Mouse (Mus musculus): ENCODE measurements around the gene Gm9. TPM values are rescaled to one million over a fixed set of nuclear protein-coding genes. Genes with fewer than 3 reads are reported as not detected.
"Not testable (repeated sequence)": the region's sequence is repeated elsewhere in the genome, so short reads cannot be mapped to it uniquely, and the experiment has no call there.

Gene Gm9
- total RNA-seq (2014; rRNA removed) (not detected in 2 replicates), polyA plus RNA-seq (2012; rRNA removed) (not detected in 2 replicates)

DNA sequence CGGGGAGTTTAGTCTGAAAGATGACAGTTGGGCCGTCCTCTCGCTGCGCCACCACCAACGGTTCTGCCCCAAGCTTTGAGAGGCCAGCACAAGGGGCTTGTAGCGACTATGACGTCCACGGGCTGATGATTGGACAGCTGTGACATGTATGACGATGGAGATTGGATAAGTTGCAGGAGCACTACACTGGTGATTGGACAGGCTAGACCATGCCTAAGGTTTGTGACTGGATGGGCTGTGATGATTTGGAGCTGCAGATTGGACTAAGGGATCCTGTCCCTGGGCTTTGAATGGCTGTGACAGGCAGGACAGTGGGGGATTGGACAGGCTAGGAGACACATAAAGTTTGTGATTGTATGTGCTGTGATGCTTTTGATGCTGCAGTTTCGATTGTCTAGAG is at the start of gene Gm9:
TSS of gene Gm9 (minus strand) at position 101 of the 400 bp plus-strand sequence.
- H3K27me3 ChIP-seq (ENCODE audit: control insufficient read depth, insufficient read depth, low read length), result no peaks in the 10 kb centered on the region
- H3K9ac ChIP-seq (ENCODE audit: low read depth, low read length), result no peak within 1 kb of the TSS
- no peak within 1 kb of the TSS for H3K27ac ChIP-seq (replicated peaks; ENCODE audit: insufficient read depth, low read depth, low read length)
- H3K4me1 ChIP-seq (ENCODE audit: control insufficient read depth, insufficient read depth, low read length), result no peaks in the 10 kb centered on the region
- H3K36me3 ChIP-seq (ENCODE audit: control insufficient read depth, insufficient read depth, low read length), result no peaks in the 10 kb centered on the region
- H3K4me3 ChIP-seq (ENCODE audit: insufficient read depth, low read depth, low read length), result no peak within 1 kb of the TSS
- TF ChIP-seq CTCF (IDR thresholded peaks at IDR 0.05; ENCODE audit: low read depth, low read length) (no peak), POLR2A (IDR thresholded peaks at IDR 0.05; ENCODE audit: extremely low read depth, insufficient read depth, low read length) (no peak)
- no peaks in the 10 kb centered on the region for H3K79me2 ChIP-seq (ENCODE audit: control insufficient read depth, insufficient read depth, low read length)
- DNase-seq (ENCODE audit: extremely low read depth, low read depth, low spot score), result no peak
- 86% methylated on average over 10 of the region's 10 CpGs for WGBS

DNA sequence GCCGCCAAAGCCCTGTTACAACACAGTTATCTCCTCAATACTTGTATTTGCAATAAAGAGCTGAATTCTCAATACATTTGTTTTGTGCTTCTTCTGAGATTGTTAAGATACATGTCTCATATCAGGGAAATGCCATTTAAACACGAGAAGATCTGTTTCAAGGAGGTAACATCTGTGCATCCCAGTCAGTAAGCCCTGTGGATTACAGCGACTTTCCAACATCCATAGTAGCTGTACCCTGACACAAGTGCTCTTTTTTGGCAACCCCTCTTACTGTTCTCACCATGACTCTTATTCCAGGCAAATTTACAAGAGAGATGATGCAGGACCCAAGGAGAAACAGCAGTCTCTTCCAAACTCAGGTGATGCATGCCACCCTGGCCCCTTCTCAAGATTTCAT is 38.8 kb upstream of the Gm9 start, which contains the start of gene Rhox3a:
TSS of gene Rhox3a (plus strand) at position 301 of the 400 bp plus-strand sequence.
- WGBS, result 73% methylated on average over 1 of the region's 3 CpGs
- not testable (repeated sequence) for DNase-seq (ENCODE audit: extremely low read depth, low read depth, low spot score); H3K4me1 ChIP-seq (ENCODE audit: control insufficient read depth, insufficient read depth, low read length); H3K36me3 ChIP-seq (ENCODE audit: control insufficient read depth, insufficient read depth, low read length); H3K9ac ChIP-seq (ENCODE audit: low read depth, low read length); H3K4me3 ChIP-seq (ENCODE audit: insufficient read depth, low read depth, low read length); H3K27me3 ChIP-seq (ENCODE audit: control insufficient read depth, insufficient read depth, low read length); H3K27ac ChIP-seq (replicated peaks; ENCODE audit: insufficient read depth, low read depth, low read length); H3K79me2 ChIP-seq (ENCODE audit: control insufficient read depth, insufficient read depth, low read length)

DNA sequence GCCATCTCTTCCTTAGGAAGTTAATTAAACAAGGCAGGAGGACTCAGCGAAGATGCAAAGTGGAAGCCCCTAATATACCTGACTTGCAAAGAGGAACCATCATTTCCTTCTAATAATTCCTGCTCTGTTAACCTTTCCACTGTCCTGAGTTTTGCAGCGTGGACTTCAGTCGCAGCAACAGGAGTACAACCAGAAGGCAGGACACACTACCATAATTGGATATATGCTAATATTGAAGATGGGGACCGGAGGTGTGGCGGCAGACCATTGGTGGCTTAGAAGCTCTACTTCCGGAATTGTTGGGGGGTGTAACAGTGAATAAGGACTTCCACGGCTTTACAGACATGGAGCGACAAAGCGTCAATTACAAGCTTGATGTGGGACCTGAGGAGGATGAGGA is 33.8 kb upstream of the Gm9 start, which contains the start of gene Rhox2a:
TSS of gene Rhox2a (plus strand) at position 301 of the 400 bp plus-strand sequence.
- not testable (repeated sequence) for H3K27ac ChIP-seq (replicated peaks; ENCODE audit: insufficient read depth, low read depth, low read length); H3K36me3 ChIP-seq (ENCODE audit: control insufficient read depth, insufficient read depth, low read length); H3K4me3 ChIP-seq (ENCODE audit: insufficient read depth, low read depth, low read length); H3K27me3 ChIP-seq (ENCODE audit: control insufficient read depth, insufficient read depth, low read length); H3K79me2 ChIP-seq (ENCODE audit: control insufficient read depth, insufficient read depth, low read length); H3K9ac ChIP-seq (ENCODE audit: low read depth, low read length); DNase-seq (ENCODE audit: extremely low read depth, low read depth, low spot score); H3K4me1 ChIP-seq (ENCODE audit: control insufficient read depth, insufficient read depth, low read length)
- 100% methylated on average over 1 of the region's 9 CpGs for WGBS

DNA sequence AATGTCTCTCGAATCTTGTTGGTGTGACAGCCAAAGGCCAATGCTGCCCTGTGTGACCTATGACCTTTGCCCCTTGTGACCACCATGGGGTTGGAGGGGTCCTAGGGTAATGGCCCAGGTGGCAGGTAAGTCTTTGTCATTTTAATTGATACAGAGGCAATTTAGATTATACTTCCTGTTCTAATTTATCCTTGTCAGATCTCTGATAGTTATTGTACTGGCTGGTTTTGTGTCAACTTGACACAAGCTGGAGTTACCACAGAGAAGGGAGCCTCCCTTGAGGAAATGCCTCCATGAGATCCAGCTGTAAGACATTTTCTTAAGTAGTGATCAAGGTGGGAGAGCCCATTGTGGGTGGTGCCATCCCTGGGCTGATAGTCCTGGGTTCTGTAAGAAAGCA is 11.3 kb upstream of the Gm9 start, which contains the start of gene Rhox1:
TSS of gene Rhox1 (minus strand) at position 101 of the 400 bp plus-strand sequence.
- DNase-seq (ENCODE audit: extremely low read depth, low read depth, low spot score), result not testable (repeated sequence)
- 90% methylated on average over 1 of the region's 1 CpGs for WGBS

GRCm38 (mm10) chrX:37198676-37199075 is 12.2 kb downstream of the Gm9 start:
- TF ChIP-seq POLR2A (IDR thresholded peaks at IDR 0.05; ENCODE audit: extremely low read depth, insufficient read depth, low read length), result no peak
- TF ChIP-seq CTCF (IDR thresholded peaks at IDR 0.05; ENCODE audit: low read depth, low read length), result no peak

More for the DNA sequence above, 11.3 kb upstream of the Gm9 start, which contains the start of gene Rhox1:
- not testable (repeated sequence) for H3K27ac ChIP-seq (replicated peaks; ENCODE audit: insufficient read depth, low read depth, low read length); H3K27me3 ChIP-seq (ENCODE audit: control insufficient read depth, insufficient read depth, low read length); H3K9ac ChIP-seq (ENCODE audit: low read depth, low read length); H3K4me1 ChIP-seq (ENCODE audit: control insufficient read depth, insufficient read depth, low read length); H3K36me3 ChIP-seq (ENCODE audit: control insufficient read depth, insufficient read depth, low read length); H3K79me2 ChIP-seq (ENCODE audit: control insufficient read depth, insufficient read depth, low read length); H3K4me3 ChIP-seq (ENCODE audit: insufficient read depth, low read depth, low read length)

DNA sequence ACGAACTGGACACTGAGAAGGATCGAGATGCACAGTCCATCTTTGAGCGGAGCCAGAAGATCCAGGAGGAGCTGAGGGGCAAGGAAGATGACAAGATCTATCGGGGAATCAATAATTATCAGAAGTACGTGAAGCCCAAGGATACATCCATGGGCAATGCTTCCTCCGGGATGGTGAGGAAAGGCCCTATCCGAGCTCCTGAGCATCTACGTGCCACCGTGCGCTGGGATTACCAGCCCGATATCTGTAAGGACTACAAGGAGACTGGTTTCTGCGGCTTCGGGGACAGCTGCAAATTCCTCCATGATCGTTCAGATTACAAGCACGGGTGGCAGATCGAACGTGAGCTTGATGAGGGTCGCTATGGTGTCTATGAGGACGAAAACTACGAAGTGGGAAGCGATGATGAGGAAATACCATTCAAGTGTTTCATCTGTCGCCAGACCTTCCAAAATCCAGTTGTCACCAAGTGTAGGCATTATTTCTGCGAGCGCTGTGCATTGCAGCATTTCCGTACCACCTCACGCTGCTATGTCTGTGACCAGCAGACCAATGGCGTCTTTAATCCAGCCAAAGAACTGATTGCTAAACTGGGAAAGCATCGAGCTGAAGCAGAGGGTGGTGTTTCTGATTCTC is 19.0 kb downstream of the Gm9 start:
- H3K36me3 ChIP-seq (ENCODE audit: control insufficient read depth, insufficient read depth, low read length), result no peaks in the 10 kb centered on the region; the same call in 1 of the 2 replicates
- WGBS, result 9% methylated on average over 28 of the region's 28 CpGs
- no peak for TF ChIP-seq POLR2A (IDR thresholded peaks at IDR 0.05; ENCODE audit: extremely low read depth, insufficient read depth, low read length)
- no peak for TF ChIP-seq CTCF (IDR thresholded peaks at IDR 0.05; ENCODE audit: low read depth, low read length)

More at GRCm38 (mm10) chrX:37198676-37199075, 12.2 kb downstream of the Gm9 start:
- Histone ChIP-seq H3K27ac (replicated peaks; ENCODE audit: insufficient read depth, low read depth, low read length) (no peak overlapping the region), H3K9ac (ENCODE audit: low read depth, low read length) (no peak overlapping the region), H3K4me3 (ENCODE audit: insufficient read depth, low read depth, low read length) (no peak overlapping the region), H3K36me3 (ENCODE audit: control insufficient read depth, insufficient read depth, low read length) (no peaks in the 10 kb centered on the region), H3K4me1 (ENCODE audit: control insufficient read depth, insufficient read depth, low read length) (no peaks in the 10 kb centered on the region), H3K79me2 (ENCODE audit: control insufficient read depth, insufficient read depth, low read length) (no peaks in the 10 kb centered on the region), H3K27me3 (ENCODE audit: control insufficient read depth, insufficient read depth, low read length) (no peaks in the 10 kb centered on the region)
- no peak for DNase-seq (ENCODE audit: extremely low read depth, low read depth, low spot score)
- WGBS, result 71% methylated on average over 8 of the region's 8 CpGs

More for the DNA sequence above, 19.0 kb downstream of the Gm9 start:
- Histone ChIP-seq H3K27me3 (ENCODE audit: control insufficient read depth, insufficient read depth, low read length) (no peaks in the 10 kb centered on the region), H3K27ac (replicated peaks; ENCODE audit: insufficient read depth, low read depth, low read length) (no peak overlapping the region), H3K4me3 (ENCODE audit: insufficient read depth, low read depth, low read length) (peak overlapping the region; percentile 99), H3K79me2 (ENCODE audit: control insufficient read depth, insufficient read depth, low read length) (no peaks in the 10 kb centered on the region; the same call in 1 of the 2 replicates), H3K9ac (ENCODE audit: low read depth, low read length) (peak overlapping the region; percentile 78), H3K4me1 (ENCODE audit: control insufficient read depth, insufficient read depth, low read length) (peaks cover 5% of the 10 kb centered on the region)
- DNase-seq (ENCODE audit: extremely low read depth, low read depth, low spot score), result no peak
